Mouse (Mus musculus): Measurements from ENCODE around the gene Dip2a. TPM values are rescaled to one million over a fixed set of nuclear protein-coding genes. Genes with fewer than 3 reads are reported as not detected.

Dip2a gene
- total and polyA plus RNA-seq, 3 experiments, result 1.5 to 4.3 (median 2.8) TPM

GRCm38 (mm10) chr10:76368766-76369165 is 23.7 kb upstream of the Dip2a start:
- TF ChIP-seq GATA2 (IDR thresholded peaks at IDR 0.05; ENCODE audit: borderline replicate concordance, low read depth, low read length) (no peak), TAL1 (conservative IDR thresholded peaks at IDR 0.05; ENCODE audit: low read depth, low read length) (no peak), POLR2AphosphoS5 (IDR thresholded peaks at IDR 0.05; ENCODE audit: insufficient replicate concordance, low read depth, low read length) (no peak), CTCF (IDR thresholded peaks at IDR 0.05; ENCODE audit: low read depth, low read length) (no peak), GATA1 (IDR thresholded peaks at IDR 0.05; ENCODE audit: borderline replicate concordance, low read length) (no peak)
- Histone ChIP-seq H3K27me3 (ENCODE audit: insufficient read depth, low read length) (no peaks in the 10 kb centered on the region), H3K4me3 (ENCODE audit: low read depth, low read length) (no peak overlapping the region), H3K36me3 (replicated peaks) (peaks cover 99% of the 10 kb centered on the region), H3K9me3 (replicated peaks) (no peaks in the 10 kb centered on the region), H3K4me1 (ENCODE audit: insufficient read depth, low read depth, low read length) (no peaks in the 10 kb centered on the region)
- ATAC-seq (ENCODE audit: extremely low read depth, insufficient number of reproducible peaks, low FRiP score, poor library complexity, severe bottlenecking) (no peak), DNase-seq (ENCODE audit: low spot score) (no peak)

- no peak overlapping the region for H3K4me3 ChIP-seq (ENCODE audit: low read depth, low read length)
- H3K4me1 ChIP-seq (ENCODE audit: insufficient read depth, low read depth, low read length), result peaks cover 6% of the 10 kb centered on the region; the same call in 1 of the 2 replicates
- H3K9me3 ChIP-seq (replicated peaks), result no peaks in the 10 kb centered on the region
- H3K36me3 ChIP-seq (replicated peaks), result peaks cover 88% of the 10 kb centered on the region
- ATAC-seq (ENCODE audit: extremely low read depth, insufficient number of reproducible peaks, low FRiP score, poor library complexity, severe bottlenecking), result no peak
- H3K27me3 ChIP-seq (ENCODE audit: insufficient read depth, low read length), result no peaks in the 10 kb centered on the region
- TF ChIP-seq GATA1 (IDR thresholded peaks at IDR 0.05; ENCODE audit: borderline replicate concordance, low read length) (no peak), GATA2 (IDR thresholded peaks at IDR 0.05; ENCODE audit: borderline replicate concordance, low read depth, low read length) (no peak), TAL1 (conservative IDR thresholded peaks at IDR 0.05; ENCODE audit: low read depth, low read length) (no peak), CTCF (IDR thresholded peaks at IDR 0.05; ENCODE audit: low read depth, low read length) (no peak), POLR2AphosphoS5 (IDR thresholded peaks at IDR 0.05; ENCODE audit: insufficient replicate concordance, low read depth, low read length) (no peak)
- DNase-seq (ENCODE audit: low spot score), result no peak
Observed at GRCm38 (mm10) chr10:76363233-76363632, 18.1 kb upstream of the Dip2a start.

- no peak for ATAC-seq (ENCODE audit: extremely low read depth, insufficient number of reproducible peaks, low FRiP score, poor library complexity, severe bottlenecking)
- no peak for DNase-seq (ENCODE audit: low spot score)
- H3K4me1 ChIP-seq (ENCODE audit: insufficient read depth, low read depth, low read length), result peaks cover 6% of the 10 kb centered on the region
- peaks cover 89% of the 10 kb centered on the region for H3K36me3 ChIP-seq (replicated peaks)
- no peaks in the 10 kb centered on the region for H3K9me3 ChIP-seq (replicated peaks)
- TF ChIP-seq CTCF (IDR thresholded peaks at IDR 0.05; ENCODE audit: low read depth, low read length), result no peak
- TF ChIP-seq GATA2 (IDR thresholded peaks at IDR 0.05; ENCODE audit: borderline replicate concordance, low read depth, low read length), result no peak
- TF ChIP-seq GATA1 (IDR thresholded peaks at IDR 0.05; ENCODE audit: borderline replicate concordance, low read length), result no peak
- TF ChIP-seq TAL1 (conservative IDR thresholded peaks at IDR 0.05; ENCODE audit: low read depth, low read length), result no peak
- TF ChIP-seq POLR2AphosphoS5 (IDR thresholded peaks at IDR 0.05; ENCODE audit: insufficient replicate concordance, low read depth, low read length), result no peak
- H3K4me3 ChIP-seq (ENCODE audit: low read depth, low read length), result no peak overlapping the region
- H3K27me3 ChIP-seq (ENCODE audit: insufficient read depth, low read length), result no peaks in the 10 kb centered on the region
Observed at GRCm38 (mm10) chr10:76358468-76358867, 13.4 kb upstream of the Dip2a start.

- DNase-seq (ENCODE audit: low spot score) (no peak), ATAC-seq (ENCODE audit: extremely low read depth, insufficient number of reproducible peaks, low FRiP score, poor library complexity, severe bottlenecking) (no peak)
- Histone ChIP-seq H3K4me3 (ENCODE audit: low read depth, low read length) (no peak overlapping the region), H3K9me3 (replicated peaks) (no peaks in the 10 kb centered on the region), H3K4me1 (ENCODE audit: insufficient read depth, low read depth, low read length) (peaks cover 1% of the 10 kb centered on the region), H3K27me3 (ENCODE audit: insufficient read depth, low read length) (no peaks in the 10 kb centered on the region), H3K36me3 (replicated peaks) (peaks cover 89% of the 10 kb centered on the region)
- TF ChIP-seq GATA2 (IDR thresholded peaks at IDR 0.05; ENCODE audit: borderline replicate concordance, low read depth, low read length) (no peak), POLR2AphosphoS5 (IDR thresholded peaks at IDR 0.05; ENCODE audit: insufficient replicate concordance, low read depth, low read length) (no peak), CTCF (IDR thresholded peaks at IDR 0.05; ENCODE audit: low read depth, low read length) (no peak), GATA1 (IDR thresholded peaks at IDR 0.05; ENCODE audit: borderline replicate concordance, low read length) (no peak), TAL1 (conservative IDR thresholded peaks at IDR 0.05; ENCODE audit: low read depth, low read length) (no peak)
Observed at GRCm38 (mm10) chr10:76357286-76357875, 12.3 kb upstream of the Dip2a start.

- no peaks in the 10 kb centered on the region for H3K9me3 ChIP-seq (replicated peaks)
- no peak overlapping the region for H3K4me3 ChIP-seq (ENCODE audit: low read depth, low read length)
- DNase-seq (ENCODE audit: low spot score), result no peak
- TF ChIP-seq GATA2 (IDR thresholded peaks at IDR 0.05; ENCODE audit: borderline replicate concordance, low read depth, low read length) (no peak), CTCF (IDR thresholded peaks at IDR 0.05; ENCODE audit: low read depth, low read length) (no peak), TAL1 (conservative IDR thresholded peaks at IDR 0.05; ENCODE audit: low read depth, low read length) (no peak), POLR2AphosphoS5 (IDR thresholded peaks at IDR 0.05; ENCODE audit: insufficient replicate concordance, low read depth, low read length) (no peak)
- peaks cover 97% of the 10 kb centered on the region for H3K36me3 ChIP-seq (replicated peaks)
- peaks cover 3% of the 10 kb centered on the region; the same call in 1 of the 2 replicates for H3K4me1 ChIP-seq (ENCODE audit: insufficient read depth, low read depth, low read length)
- H3K27me3 ChIP-seq (ENCODE audit: insufficient read depth, low read length), result no peaks in the 10 kb centered on the region
- ATAC-seq (ENCODE audit: extremely low read depth, insufficient number of reproducible peaks, low FRiP score, poor library complexity, severe bottlenecking), result no peak
Observed at GRCm38 (mm10) chr10:76354974-76355373, 9.9 kb upstream of the Dip2a start.

- H3K9me3 ChIP-seq (replicated peaks), result no peaks in the 10 kb centered on the region
- peaks cover 3% of the 10 kb centered on the region; the same call in 1 of the 2 replicates for H3K4me1 ChIP-seq (ENCODE audit: insufficient read depth, low read depth, low read length)
- DNase-seq (ENCODE audit: low spot score) (no peak), ATAC-seq (ENCODE audit: extremely low read depth, insufficient number of reproducible peaks, low FRiP score, poor library complexity, severe bottlenecking) (no peak)
- H3K27me3 ChIP-seq (ENCODE audit: insufficient read depth, low read length), result no peaks in the 10 kb centered on the region
- H3K36me3 ChIP-seq (replicated peaks), result peaks cover 97% of the 10 kb centered on the region
- no peak overlapping the region for H3K4me3 ChIP-seq (ENCODE audit: low read depth, low read length)
- no peak for TF ChIP-seq GATA2 (IDR thresholded peaks at IDR 0.05; ENCODE audit: borderline replicate concordance, low read depth, low read length)
- TF ChIP-seq CTCF (IDR thresholded peaks at IDR 0.05; ENCODE audit: low read depth, low read length), result no peak
- TF ChIP-seq TAL1 (conservative IDR thresholded peaks at IDR 0.05; ENCODE audit: low read depth, low read length), result no peak
- no peak for TF ChIP-seq GATA1 (IDR thresholded peaks at IDR 0.05; ENCODE audit: borderline replicate concordance, low read length)
- TF ChIP-seq POLR2AphosphoS5 (IDR thresholded peaks at IDR 0.05; ENCODE audit: insufficient replicate concordance, low read depth, low read length), result no peak
Observed at GRCm38 (mm10) chr10:76353986-76354385, 8.9 kb upstream of the Dip2a start.
